Mouse (Mus musculus) MEL (cell line): ENCODE data around the gene Macc1. TPM values are rescaled to one million over a fixed set of nuclear protein-coding genes. Genes with fewer than 3 reads are reported as not detected.

Source experiments
- DNase-seq: peaks from one replicate; pipeline ENCODE4 v3.0.0; 2011; ENCODE audit warnings: low read depth, low spot score
- H3K27ac ChIP-seq: 2 replicates; pipeline ENCODE4 v1.5.1; 2012; ENCODE audit warnings: low read depth, mild to moderate bottlenecking, control low read depth, low read length, moderate library complexity; ENCODE audit not compliant: control insufficient read depth
- H3K27me3 ChIP-seq, 2 experiments: fragments of 150-350 bp in 1 of 2; sonication (generic) in 1 of 2; 2 replicates each; pipeline ENCODE4 v1.6.1; 2012; ENCODE audit warnings: low read length in 2 of 2, mild to moderate bottlenecking in 2 of 2, improper control_type of control experiment in 1 of 2, moderate library complexity in 1 of 2; ENCODE audit not compliant: insufficient read depth in 2 of 2, control insufficient read depth in 1 of 2
- H3K36me3 ChIP-seq, 2 experiments: 2 replicates each; pipeline ENCODE4 v1.6.1; 2012 to 2014; ENCODE audit warnings: low read length in 2 of 2, improper control_type of control experiment in 1 of 2, inconsistent platforms in 1 of 2, mild to moderate bottlenecking in 1 of 2; ENCODE audit not compliant: insufficient read depth in 2 of 2, control insufficient read depth in 1 of 2
- H3K4me1 ChIP-seq, 2 experiments: fragments of 150-350 bp in 1 of 2; sonication (generic) in 1 of 2; 2 replicates each; pipeline ENCODE4 v1.6.1; 2012; ENCODE audit warnings: low read length in 2 of 2, improper control_type of control experiment in 1 of 2, mild to moderate bottlenecking in 1 of 2; ENCODE audit not compliant: insufficient read depth in 2 of 2, control insufficient read depth in 1 of 2
- H3K4me3 ChIP-seq, 2 experiments: fragments of 150-350 bp in 1 of 2; sonication (generic) in 1 of 2; 2 replicates each; pipeline ENCODE4 v1.5.1; 2012; ENCODE audit warnings: low read depth in 2 of 2, low read length in 2 of 2, mild to moderate bottlenecking in 2 of 2, moderate library complexity in 2 of 2, control low read depth in 1 of 2, improper control_type of control experiment in 1 of 2; ENCODE audit not compliant: control insufficient read depth in 1 of 2, insufficient read depth in 1 of 2
- H3K79me2 ChIP-seq: 2 replicates; pipeline ENCODE4 v1.6.1; 2012; ENCODE audit warnings: mild to moderate bottlenecking, low read length, moderate library complexity; ENCODE audit not compliant: control insufficient read depth, poor library complexity, insufficient read depth
- H3K9ac ChIP-seq: 2 replicates; pipeline ENCODE4 v1.6.1; 2012; ENCODE audit warnings: low read depth, mild to moderate bottlenecking, control low read depth, low read length, moderate library complexity; ENCODE audit not compliant: control insufficient read depth, poor library complexity, severe bottlenecking
- H3K9me3 ChIP-seq: fragments of 150-350 bp; sonication (generic); replicated peaks from 2 replicates; pipeline ENCODE4 v1.6.1; 2012; ENCODE audit warnings: mild to moderate bottlenecking, low read length, improper control_type of control experiment, moderate library complexity; ENCODE audit not compliant: insufficient read depth
- BHLHE40 ChIP-seq: IDR thresholded peaks from 2 replicates; pipeline ENCODE4 v1.6.1; 2012; ENCODE audit warnings: low read depth, mild to moderate bottlenecking, inconsistent platforms, low read length, improper control_type of control experiment, borderline replicate concordance
- CHD1 ChIP-seq: IDR thresholded peaks from 2 replicates; pipeline ENCODE4 v1.6.1; 2012; ENCODE audit warnings: low read depth, mild to moderate bottlenecking, inconsistent platforms, low read length, improper control_type of control experiment
- CTCF ChIP-seq, 3 experiments: IDR thresholded peaks in 2 of 3; conservative IDR thresholded peaks in 1 of 3; 2 replicates each; pipeline ENCODE4 v1.5.1; 2011 to 2012; ENCODE audit warnings: low read length in 3 of 3, low read depth in 2 of 3, mild to moderate bottlenecking in 2 of 3, improper control_type of control experiment in 1 of 3, inconsistent platforms in 1 of 3, mixed read lengths in 1 of 3, moderate library complexity in 1 of 3; ENCODE audit not compliant: control insufficient read depth in 1 of 3, insufficient read depth in 1 of 3, poor library complexity in 1 of 3, severe bottlenecking in 1 of 3
- E2F4 ChIP-seq: IDR thresholded peaks from 2 replicates; pipeline ENCODE4 v1.6.1; 2011; ENCODE audit warnings: low read depth, low read length, improper control_type of control experiment, borderline replicate concordance
- ELF1 ChIP-seq: IDR thresholded peaks from 2 replicates; pipeline ENCODE4 v1.6.1; 2014; ENCODE audit warnings: low read depth, mild to moderate bottlenecking, inconsistent platforms, low read length, improper control_type of control experiment, moderate library complexity
- EP300 ChIP-seq, 2 experiments: IDR thresholded peaks; 2 replicates each; pipeline ENCODE4 v1.6.1; 2011; ENCODE audit warnings: improper control_type of control experiment in 2 of 2, low read length in 2 of 2, low read depth in 1 of 2, mild to moderate bottlenecking in 1 of 2
- GABPA ChIP-seq: IDR thresholded peaks from 2 replicates; pipeline ENCODE4 v1.6.1; 2012; ENCODE audit warnings: low read depth, mild to moderate bottlenecking, inconsistent platforms, low read length, improper control_type of control experiment, moderate library complexity
- GATA1 ChIP-seq: IDR thresholded peaks from 2 replicates; pipeline ENCODE4 v1.6.1; 2011; ENCODE audit warnings: low read depth, low read length, improper control_type of control experiment
- MAFK ChIP-seq: IDR thresholded peaks from 2 replicates; pipeline ENCODE4 v1.6.1; 2011; ENCODE audit warnings: low read depth, mild to moderate bottlenecking, low read length, improper control_type of control experiment, borderline replicate concordance
- MAX ChIP-seq: IDR thresholded peaks from 2 replicates; pipeline ENCODE4 v1.6.1; 2011; ENCODE audit warnings: low read length, improper control_type of control experiment
- MAZ ChIP-seq: IDR thresholded peaks from 2 replicates; pipeline ENCODE4 v1.6.1; 2012; ENCODE audit warnings: low read depth, mild to moderate bottlenecking, inconsistent platforms, low read length, improper control_type of control experiment
- MEF2A ChIP-seq: IDR thresholded peaks from 2 replicates; pipeline ENCODE4 v1.6.1; 2014; ENCODE audit warnings: low read depth, mild to moderate bottlenecking, inconsistent platforms, low read length, improper control_type of control experiment; ENCODE audit not compliant: poor library complexity, insufficient replicate concordance, severe bottlenecking; ENCODE audit errors: extremely low read depth
- MYB ChIP-seq: IDR thresholded peaks from 2 replicates; pipeline ENCODE4 v1.6.1; 2011; ENCODE audit warnings: mild to moderate bottlenecking, low read depth, low read length, improper control_type of control experiment
- MYC ChIP-seq: IDR thresholded peaks from 2 replicates; pipeline ENCODE4 v1.6.1; 2011; ENCODE audit warnings: low read depth, mild to moderate bottlenecking, low read length, improper control_type of control experiment, moderate library complexity
- POLR2A ChIP-seq, 2 experiments: IDR thresholded peaks; 2 replicates each; pipeline ENCODE4 v1.6.1; 2011 to 2012; ENCODE audit warnings: low read length in 2 of 2, mild to moderate bottlenecking in 2 of 2, control low read depth in 1 of 2, improper control_type of control experiment in 1 of 2, low read depth in 1 of 2, moderate library complexity in 1 of 2; ENCODE audit not compliant: control insufficient read depth in 1 of 2, insufficient read depth in 1 of 2, poor library complexity in 1 of 2
- POLR2AphosphoS5 ChIP-seq: IDR thresholded peaks from 2 replicates; pipeline ENCODE4 v1.6.1; 2012; ENCODE audit warnings: low read depth, borderline replicate concordance, mild to moderate bottlenecking, inconsistent platforms, low read length, moderate library complexity, mixed read lengths
- SMC3 ChIP-seq: IDR thresholded peaks from 2 replicates; pipeline ENCODE4 v1.6.1; 2011; ENCODE audit warnings: low read depth, low read length, improper control_type of control experiment
- TAL1 ChIP-seq: IDR thresholded peaks from 2 replicates; pipeline ENCODE4 v1.6.1; 2012; ENCODE audit warnings: mild to moderate bottlenecking, inconsistent platforms, low read length, moderate library complexity, mixed read lengths
- TBP ChIP-seq: IDR thresholded peaks from 2 replicates; pipeline ENCODE4 v1.8.0; 2011; ENCODE audit warnings: low read depth, low read length, improper control_type of control experiment
- UBTF ChIP-seq: IDR thresholded peaks from 2 replicates; pipeline ENCODE4 v1.6.1; 2012; ENCODE audit warnings: low read depth, mild to moderate bottlenecking, inconsistent platforms, low read length, improper control_type of control experiment, moderate library complexity, borderline replicate concordance; ENCODE audit not compliant: insufficient read depth
- USF1 ChIP-seq: IDR thresholded peaks from 2 replicates; pipeline ENCODE4 v1.6.1; 2014; ENCODE audit warnings: low read depth, mild to moderate bottlenecking, inconsistent platforms, low read length, improper control_type of control experiment, moderate library complexity
- USF2 ChIP-seq, 2 experiments: IDR thresholded peaks; 2 replicates each; pipeline ENCODE4 v1.6.1; 2011 to 2012; ENCODE audit warnings: improper control_type of control experiment in 2 of 2, low read length in 2 of 2, borderline replicate concordance in 1 of 2, inconsistent platforms in 1 of 2, low read depth in 1 of 2, mild to moderate bottlenecking in 1 of 2; ENCODE audit not compliant: insufficient read depth in 1 of 2
- ZKSCAN1 ChIP-seq: IDR thresholded peaks from 2 replicates; pipeline ENCODE4 v1.6.1; 2012; ENCODE audit warnings: low read depth, mild to moderate bottlenecking, inconsistent platforms, low read length, improper control_type of control experiment, moderate library complexity
- ZMIZ1 ChIP-seq: IDR thresholded peaks from 2 replicates; pipeline ENCODE4 v1.6.1; 2012; ENCODE audit warnings: low read depth, mild to moderate bottlenecking, inconsistent platforms, low read length, improper control_type of control experiment, moderate library complexity
- polyA plus RNA-seq, 2 experiments: library from polyadenylated mRNA; stranded (reverse) in 1 of 2; unstranded in 1 of 2; fragments of >175 nt in 1 of 2; fragments of >200 nt in 1 of 2; gene quantifications; 2 replicates each; pipeline versions ENCODE4 v1.2.1 to v1.2.4; 2012; ENCODE audit warnings: low replicate concordance in 2 of 2, low read depth in 1 of 2; ENCODE audit not compliant: insufficient read length in 2 of 2, insufficient read depth in 1 of 2, missing spikeins in 1 of 2
- total RNA-seq: library from RNA; depleted of rRNA; stranded (reverse); fragments of 300-350 nt; gene quantifications from 2 replicates; pipeline ENCODE4 v1.2.3, GENCODE M21; 2012

Gene Macc1
- total and polyA plus RNA-seq, 3 experiments: not detected

GRCm38 (mm10) chr12:119390192-119390684, 76.2 kb downstream of the Macc1 start:
- no peak for DNase-seq

GRCm38 (mm10) chr12:119398046-119398659, 84.1 kb downstream of the Macc1 start:
- H3K9me3 ChIP-seq: no peaks in the 10 kb centered on the region
- no peaks in the 10 kb centered on the region for H3K36me3 ChIP-seq
- DNase-seq: no peak

More at GRCm38 (mm10) chr12:119390192-119390684, 76.2 kb downstream of the Macc1 start:
- H3K9ac ChIP-seq: no peak overlapping the region
- no peaks in the 10 kb centered on the region for H3K9me3 ChIP-seq
- no peaks in the 10 kb centered on the region for H3K79me2 ChIP-seq
- no peak overlapping the region for H3K27ac ChIP-seq
- H3K4me1 ChIP-seq: no peaks in the 10 kb centered on the region
- no peak overlapping the region for H3K4me3 ChIP-seq
- H3K36me3 ChIP-seq: no peaks in the 10 kb centered on the region
- no peak for TF ChIP-seq CHD1
- no peak for TF ChIP-seq EP300 (IDR thresholded peaks at IDR 0.05; ENCODE audit: low read depth in 1 of 2, low read length in 2 of 2)
- no peak for TF ChIP-seq UBTF
- TF ChIP-seq ZMIZ1: no peak
- TF ChIP-seq E2F4: no peak
- no peaks in the 10 kb centered on the region for H3K27me3 ChIP-seq

GRCm38 (mm10) chr12:119402273-119402672, 88.2 kb downstream of the Macc1 start:
- Histone ChIP-seq H3K9ac (no peak overlapping the region), H3K4me1 (no peaks in the 10 kb centered on the region), H3K4me3 (no peak overlapping the region), H3K27ac (no peak overlapping the region), H3K9me3 (no peaks in the 10 kb centered on the region), H3K27me3 (no peaks in the 10 kb centered on the region), H3K79me2 (no peaks in the 10 kb centered on the region), H3K36me3 (no peaks in the 10 kb centered on the region)
- no peak for TF ChIP-seq CTCF (IDR thresholded peaks at IDR 0.05 in 2 of 3, conservative IDR thresholded peaks at IDR 0.05 in 1 of 3; ENCODE audit: control insufficient read depth in 1 of 3, insufficient read depth in 1 of 3, low read depth in 2 of 3, low read length in 3 of 3, poor library complexity in 1 of 3, severe bottlenecking in 1 of 3)
- TF ChIP-seq POLR2A (IDR thresholded peaks at IDR 0.05; ENCODE audit: control insufficient read depth in 1 of 2, insufficient read depth in 1 of 2, low read depth in 1 of 2, low read length in 2 of 2, poor library complexity in 1 of 2): no peak
- no peak for TF ChIP-seq MEF2A
- no peak for TF ChIP-seq ZKSCAN1
- TF ChIP-seq GABPA: no peak
- no peak for TF ChIP-seq MYB
- no peak for TF ChIP-seq TAL1
- no peak for TF ChIP-seq POLR2AphosphoS5
- TF ChIP-seq USF1: no peak
- no peak for DNase-seq

More at GRCm38 (mm10) chr12:119398046-119398659, 84.1 kb downstream of the Macc1 start:
- Histone ChIP-seq H3K4me3 (no peak overlapping the region), H3K79me2 (no peaks in the 10 kb centered on the region), H3K27me3 (no peaks in the 10 kb centered on the region), H3K9ac (no peak overlapping the region), H3K4me1 (no peaks in the 10 kb centered on the region), H3K27ac (no peak overlapping the region)
- TF ChIP-seq ZMIZ1: no peak
- TF ChIP-seq POLR2A (IDR thresholded peaks at IDR 0.05; ENCODE audit: control insufficient read depth in 1 of 2, insufficient read depth in 1 of 2, low read depth in 1 of 2, low read length in 2 of 2, poor library complexity in 1 of 2): no peak
- TF ChIP-seq USF2 (IDR thresholded peaks at IDR 0.05; ENCODE audit: borderline replicate concordance in 1 of 2, insufficient read depth in 1 of 2, low read depth in 1 of 2, low read length in 2 of 2): no peak
- no peak for TF ChIP-seq MAX
- TF ChIP-seq MAFK: no peak
- TF ChIP-seq MAZ: no peak
- TF ChIP-seq MYC: no peak
- no peak for TF ChIP-seq GATA1
- no peak for TF ChIP-seq BHLHE40
- TF ChIP-seq E2F4: no peak
- TF ChIP-seq GABPA: no peak
- TF ChIP-seq TBP: no peak
- no peak for TF ChIP-seq ELF1
- no peak for TF ChIP-seq EP300 (IDR thresholded peaks at IDR 0.05; ENCODE audit: low read depth in 1 of 2, low read length in 2 of 2)
- TF ChIP-seq SMC3: no peak
- TF ChIP-seq ZKSCAN1: no peak
- TF ChIP-seq USF1: no peak
